Mouse (Mus musculus): ENCODE data around the gene Sycn.

The Sycn gene

GRCm38 (mm10) chr7:28558486-28558885 lies 17.8 kb downstream of the Sycn start:
- no peak for DNase-seq (ENCODE audit: low read depth)

DNA sequence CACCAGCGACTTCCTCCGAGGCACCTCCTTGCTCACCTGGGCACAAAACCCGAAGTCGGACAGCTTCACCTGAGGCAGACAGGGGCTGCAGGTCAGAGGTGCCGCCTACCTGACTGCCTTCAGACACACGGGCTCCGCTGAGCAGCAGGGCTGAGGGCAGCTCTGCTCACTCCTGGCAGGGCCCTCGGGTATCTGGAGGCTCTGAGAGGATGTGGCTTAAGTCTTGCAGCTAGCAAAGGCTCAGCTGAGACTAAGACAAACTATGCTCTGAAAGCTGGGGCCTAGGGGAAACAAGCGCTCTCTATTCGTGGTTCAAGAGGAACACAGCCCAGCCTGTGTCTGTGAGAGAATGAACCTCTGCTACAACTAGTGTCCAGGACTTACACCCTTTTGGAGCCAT lies 20.2 kb downstream of the Sycn start:
- DNase-seq (ENCODE audit: low read depth) = no peak

DNA sequence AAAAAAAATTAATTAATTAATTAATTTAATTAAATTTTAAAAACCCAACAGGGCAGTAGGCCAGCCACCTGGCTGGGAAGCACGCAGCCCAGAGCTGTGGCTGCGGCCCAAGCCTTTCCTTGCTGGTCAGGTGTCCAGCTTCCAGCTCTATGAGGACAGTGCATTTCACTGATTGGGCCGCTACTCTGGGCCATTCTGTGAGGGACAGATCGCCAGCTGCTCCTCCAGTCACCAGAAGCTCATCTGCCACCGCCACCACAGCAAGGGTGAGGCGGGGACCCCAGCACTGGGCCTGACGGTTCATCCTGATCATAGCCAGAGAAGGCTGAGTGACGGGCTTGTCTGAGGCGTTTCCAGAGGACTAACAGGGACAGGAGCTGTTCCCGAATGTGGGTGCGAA lies 21.3 kb downstream of the Sycn start:
- DNase-seq (ENCODE audit: low read depth) = no peak

- DNase-seq (ENCODE audit: low read depth) = no peak
Observed at GRCm38 (mm10) chr7:28562371-28562770, 21.7 kb downstream of the Sycn start.

- no peak for DNase-seq (ENCODE audit: low read depth)
Observed at GRCm38 (mm10) chr7:28562951-28563350, 22.3 kb downstream of the Sycn start.

GRCm38 (mm10) chr7:28565407-28565806 lies 24.7 kb downstream of the Sycn start:
- peak; percentile 39 for DNase-seq (ENCODE audit: low read depth)

DNA sequence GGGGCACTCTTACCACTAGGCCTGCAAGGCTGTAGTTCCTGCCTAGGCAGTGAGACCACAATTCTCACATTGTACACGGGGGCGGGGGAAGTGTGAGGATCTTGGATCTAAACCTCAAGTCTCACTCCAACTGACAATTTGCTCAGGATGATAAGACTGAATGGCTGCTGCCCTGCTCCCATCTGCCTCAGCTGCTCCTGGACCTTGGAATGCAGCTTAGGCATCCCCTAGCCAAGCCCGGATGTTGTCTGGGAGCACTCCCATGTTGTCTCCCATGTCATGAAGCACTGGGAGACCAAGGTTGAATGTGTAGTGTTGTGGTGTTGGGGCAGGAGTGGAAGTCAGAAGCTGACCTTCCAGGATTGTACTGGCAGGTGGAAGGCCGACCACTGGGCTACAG lies 26.9 kb downstream of the Sycn start:
- DNase-seq (ENCODE audit: low read depth) = no peak

- DNase-seq (ENCODE audit: low read depth) = peak; percentile 76
Observed at GRCm38 (mm10) chr7:28568253-28568652, 27.6 kb downstream of the Sycn start.

DNA sequence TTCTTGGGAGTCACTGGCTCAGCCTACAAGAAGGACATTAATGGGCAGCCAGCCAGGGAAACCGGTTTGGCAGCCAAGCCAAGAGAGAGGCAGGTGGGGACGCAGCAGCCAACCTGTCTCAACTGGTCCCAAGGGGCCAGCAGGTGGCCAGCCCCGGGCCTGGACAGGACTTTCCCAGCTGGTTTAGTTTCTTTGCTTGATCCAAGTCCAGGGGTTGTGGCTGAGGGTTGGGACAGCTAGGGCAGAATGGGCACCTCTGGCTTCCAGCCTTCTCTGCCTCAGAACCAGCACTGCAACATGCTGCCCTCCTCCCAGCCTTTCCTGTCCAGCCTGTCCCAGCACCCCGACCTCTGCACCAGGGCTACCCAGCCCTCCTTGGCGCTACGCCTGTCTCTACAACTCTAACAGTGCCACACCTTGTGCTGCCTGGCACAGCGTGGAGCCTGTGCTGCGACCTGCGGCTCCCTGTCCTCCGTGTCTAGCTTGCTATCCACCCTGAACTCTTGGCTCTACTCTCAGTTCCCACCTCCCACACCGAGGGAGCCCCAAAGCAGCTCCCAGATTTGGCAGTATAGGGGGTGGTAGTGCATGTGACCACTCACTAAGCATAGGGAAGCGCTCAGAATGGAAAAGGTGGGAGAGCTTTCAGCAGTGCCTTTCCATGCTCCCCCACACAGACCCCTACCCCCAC lies 29.8 kb downstream of the Sycn start:
- no peak for DNase-seq (ENCODE audit: low read depth)

- DNase-seq (ENCODE audit: low read depth) = peak; percentile 26
Observed at GRCm38 (mm10) chr7:28570982-28571682, 30.4 kb downstream of the Sycn start.

DNA sequence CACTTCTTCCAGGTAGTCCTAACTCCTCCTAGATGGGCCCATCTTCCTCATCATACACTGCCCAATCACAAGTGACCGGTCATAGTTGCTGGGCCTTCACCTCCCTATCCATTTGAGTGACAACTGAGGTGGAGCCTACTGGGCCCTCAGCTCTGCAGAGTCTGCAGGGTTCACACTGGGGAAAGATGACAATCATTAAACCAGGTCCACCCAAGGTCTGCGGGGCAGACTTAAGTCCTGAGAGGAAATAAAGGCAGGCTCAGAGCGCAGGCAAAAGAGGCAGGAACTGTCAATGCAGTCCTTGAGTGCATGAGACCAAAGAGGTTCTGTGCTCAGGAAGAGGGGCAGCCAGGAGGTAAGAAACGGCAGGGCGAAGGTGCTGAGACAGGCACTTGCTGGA lies 32.0 kb downstream of the Sycn start:
- DNase-seq (ENCODE audit: low read depth) = no peak

DNA sequence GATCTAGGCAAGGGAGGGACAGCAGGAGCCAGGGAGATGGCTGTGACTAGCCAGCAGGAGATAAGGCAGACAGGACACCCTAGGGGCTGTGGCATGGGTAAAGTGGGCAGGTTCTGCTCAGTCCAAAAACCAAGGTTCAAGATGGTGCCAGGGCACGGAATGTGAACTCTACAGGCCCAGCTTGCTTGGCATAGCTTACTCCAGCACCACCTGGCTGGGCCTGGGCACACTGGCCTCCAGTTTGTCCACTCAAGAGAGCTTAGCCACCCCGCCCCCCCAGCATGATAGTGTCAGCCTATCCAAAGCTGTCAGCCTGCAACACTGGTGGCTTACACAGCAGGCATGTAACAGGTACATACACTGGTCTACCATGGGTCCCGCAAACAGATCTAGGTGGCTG lies 32.6 kb downstream of the Sycn start:
- no peak for DNase-seq (ENCODE audit: low read depth)

- DNase-seq (ENCODE audit: low read depth) = no peak
Observed at GRCm38 (mm10) chr7:28575597-28575996, 34.9 kb downstream of the Sycn start.

GRCm38 (mm10) chr7:28576271-28576914 lies 35.7 kb downstream of the Sycn start:
- no peak for DNase-seq (ENCODE audit: low read depth)

GRCm38 (mm10) chr7:28577826-28578542 lies 37.3 kb downstream of the Sycn start:
- DNase-seq (ENCODE audit: low read depth) = peak; percentile 65

DNA sequence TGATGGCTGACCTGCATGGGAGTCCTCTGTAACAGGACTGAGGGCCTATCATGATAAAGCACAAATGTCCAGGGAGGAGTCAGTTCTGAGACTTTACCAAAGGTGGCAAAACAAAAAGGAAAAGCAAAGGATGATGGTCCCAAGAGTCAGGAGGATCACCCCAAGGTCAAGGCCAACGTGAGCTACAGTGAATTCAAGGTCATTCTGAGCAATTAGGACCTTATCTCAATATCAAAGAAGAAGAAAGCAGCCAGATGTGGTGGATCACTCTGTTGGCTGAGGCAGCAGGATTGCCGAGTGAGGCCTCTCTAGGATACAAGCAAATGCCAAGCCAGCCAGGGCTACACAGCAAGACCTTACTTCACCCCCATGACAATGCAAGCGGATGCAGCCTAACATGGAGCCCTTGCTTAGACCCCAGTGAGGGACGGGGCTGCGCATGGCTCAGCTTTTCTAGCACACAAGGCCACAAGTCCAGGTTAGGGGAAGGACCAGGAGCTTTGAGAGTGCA lies 37.9 kb downstream of the Sycn start:
- DNase-seq (ENCODE audit: low read depth) = peak; percentile 14

DNA sequence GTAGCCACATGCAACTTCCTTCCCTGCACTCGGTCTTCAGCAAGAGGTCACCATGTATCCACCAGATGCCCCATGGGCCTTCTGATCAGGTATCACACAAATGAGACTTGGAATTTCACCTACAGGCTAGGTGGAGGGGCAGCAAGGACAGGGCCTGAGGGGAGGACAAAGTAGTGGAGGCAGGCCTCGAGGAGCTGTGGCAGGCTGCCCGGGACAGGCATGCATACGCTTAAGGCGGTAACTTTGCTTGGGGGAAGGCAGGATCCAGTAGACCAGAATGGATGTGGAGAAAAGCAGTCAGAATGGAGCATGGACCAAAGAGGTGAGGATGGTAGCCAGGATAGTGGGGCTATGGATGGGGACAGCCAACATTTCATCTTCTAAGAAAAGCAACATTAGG lies 39.1 kb downstream of the Sycn start:
- DNase-seq (ENCODE audit: low read depth) = no peak

DNA sequence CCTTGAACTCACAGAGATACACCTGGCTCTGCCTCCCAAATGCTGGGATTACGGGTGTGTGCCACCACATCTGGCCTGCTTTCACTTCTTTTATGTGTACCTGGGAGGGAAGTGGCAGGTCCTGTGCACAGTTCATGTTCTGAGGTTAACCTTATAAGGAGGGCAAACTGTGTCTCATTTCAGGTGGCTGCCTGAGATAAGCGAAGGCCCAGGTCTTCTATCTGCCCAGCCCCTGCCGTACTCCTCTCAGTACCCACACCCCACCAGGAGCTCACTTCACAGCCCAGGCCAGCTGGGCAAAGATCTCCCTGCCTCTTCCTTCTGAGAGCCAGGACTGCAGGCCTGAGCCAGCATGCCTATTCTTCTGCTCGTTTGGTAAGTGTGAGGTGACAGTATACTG lies 41.0 kb downstream of the Sycn start:
- DNase-seq (ENCODE audit: low read depth) = no peak

DNA sequence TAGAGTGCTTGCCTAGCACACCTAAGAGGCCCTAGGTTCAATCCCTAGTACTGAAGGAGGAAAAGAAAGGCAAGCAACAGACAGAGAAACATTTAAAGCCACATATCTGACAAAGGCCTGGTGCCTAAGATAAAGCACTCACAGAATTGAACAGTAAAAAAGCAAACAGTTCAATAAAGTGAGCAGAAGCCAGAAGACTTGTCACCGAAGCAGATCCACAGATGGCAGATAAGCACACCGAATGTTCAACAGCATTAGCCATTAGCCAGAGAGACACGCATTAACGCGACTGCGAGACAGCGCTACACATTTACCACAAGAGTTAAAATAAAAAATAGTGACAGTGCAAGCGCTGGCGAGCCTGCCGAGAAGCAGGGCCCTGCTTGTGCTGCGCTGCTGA lies 42.2 kb downstream of the Sycn start:
- DNase-seq (ENCODE audit: low read depth) = no peak

- no peak for DNase-seq (ENCODE audit: low read depth)
Observed at GRCm38 (mm10) chr7:28583570-28584344, 43.1 kb downstream of the Sycn start.

- DNase-seq (ENCODE audit: low read depth) = no peak
Observed at GRCm38 (mm10) chr7:28584468-28584867, 43.8 kb downstream of the Sycn start.

DNA sequence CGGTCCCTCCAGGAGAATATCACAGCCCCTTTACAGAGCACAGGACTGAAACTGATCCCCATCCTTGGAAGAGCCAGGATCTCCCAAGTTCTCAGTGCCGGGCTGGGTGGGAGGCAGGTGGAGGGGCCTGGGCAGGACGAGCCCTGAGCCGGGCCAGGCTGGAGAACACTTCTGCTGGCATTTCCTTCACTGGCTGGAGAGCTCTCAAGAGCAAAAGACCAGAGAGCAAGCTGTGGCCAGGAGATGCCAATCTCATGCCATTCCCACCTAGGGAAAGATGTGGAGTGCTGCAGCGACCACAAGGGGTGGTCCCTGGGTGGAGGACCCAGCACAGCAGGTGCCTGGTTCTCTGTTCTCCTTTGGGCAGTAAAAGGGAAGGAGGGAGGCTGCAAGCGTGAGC lies 44.3 kb downstream of the Sycn start:
- DNase-seq (ENCODE audit: low read depth) = no peak

Data from 416B (cell line).